Mouse (Mus musculus) myocyte (in vitro differentiated cells): Measurements from ENCODE around the gene Syt6. TPM values are rescaled to one million over a fixed set of nuclear protein-coding genes. Genes with fewer than 3 reads are reported as not detected.

Experiments
- H3K27me3 ChIP-seq: one replicate; pipeline ENCODE4 v1.6.1; 2011; ENCODE audit not compliant: control insufficient read depth, insufficient read depth, insufficient read length
- H3K36me3 ChIP-seq: one replicate; pipeline ENCODE4 v1.6.1; 2011; ENCODE audit not compliant: control insufficient read depth, insufficient read depth
- H3K4me2 ChIP-seq: one replicate; pipeline ENCODE4 v1.6.1; 2011; ENCODE audit warnings: low read depth, control low read depth
- H3K4me3 ChIP-seq: one replicate; pipeline ENCODE4 v1.5.1; 2011; ENCODE audit warnings: mild to moderate bottlenecking, control low read depth, moderate library complexity
- H3K79me2 ChIP-seq: one replicate; pipeline ENCODE4 v1.6.1; 2011; ENCODE audit not compliant: control insufficient read depth, insufficient read depth
- H3ac ChIP-seq: one replicate; pipeline ENCODE4 v1.6.1; 2011; ENCODE audit not compliant: control insufficient read depth, insufficient read length
- CEBPB ChIP-seq: IDR thresholded peaks from 2 replicates; pipeline ENCODE4 v1.6.1; 2011; ENCODE audit warnings: mild to moderate bottlenecking, moderate library complexity; ENCODE audit not compliant: poor library complexity, insufficient read depth, severe bottlenecking
- E2F4 ChIP-seq: IDR thresholded peaks from one replicate; pipeline ENCODE4 v1.6.1; 2011; ENCODE audit warnings: mild to moderate bottlenecking, control low read depth, moderate library complexity; ENCODE audit not compliant: insufficient read depth
- MAX ChIP-seq: IDR thresholded peaks from one replicate; pipeline ENCODE4 v1.6.1; 2011; ENCODE audit warnings: low read depth, mild to moderate bottlenecking, control low read depth
- MYOD1 ChIP-seq, 3 experiments: IDR thresholded peaks; one replicate each; pipeline ENCODE4 v1.6.1; 2011; ENCODE audit warnings: control low read depth in 2 of 3, low read depth in 2 of 3, mild to moderate bottlenecking in 2 of 3, moderate library complexity in 1 of 3; ENCODE audit not compliant: insufficient read length in 2 of 3, control insufficient read depth in 1 of 3
- MYOG ChIP-seq, 3 experiments: IDR thresholded peaks; one replicate each; pipeline ENCODE4 v1.6.1; 2011; ENCODE audit warnings: control low read depth in 2 of 3, low read depth in 2 of 3, mild to moderate bottlenecking in 2 of 3; ENCODE audit not compliant: insufficient read length in 2 of 3, control insufficient read depth in 1 of 3, insufficient read depth in 1 of 3
- POLR2A ChIP-seq: IDR thresholded peaks from one replicate; pipeline ENCODE4 v1.6.1; 2011; ENCODE audit warnings: low read depth, mild to moderate bottlenecking, control low read depth, moderate library complexity; ENCODE audit not compliant: insufficient read length
- POLR2AphosphoS2 ChIP-seq: IDR thresholded peaks from one replicate; pipeline ENCODE4 v1.6.1; 2011; ENCODE audit warnings: low read depth, control low read depth; ENCODE audit not compliant: insufficient read length
- REST ChIP-seq: IDR thresholded peaks from one replicate; pipeline ENCODE4 v1.6.1; 2011; ENCODE audit warnings: mild to moderate bottlenecking, control low read depth, moderate library complexity; ENCODE audit not compliant: insufficient read depth, insufficient read length
- SRF ChIP-seq: IDR thresholded peaks from one replicate; pipeline ENCODE4 v1.6.1; 2011; ENCODE audit warnings: low read depth; ENCODE audit not compliant: control insufficient read depth, insufficient read length
- TCF12 ChIP-seq: IDR thresholded peaks from one replicate; pipeline ENCODE4 v1.6.1; 2011; ENCODE audit warnings: mild to moderate bottlenecking, control low read depth; ENCODE audit not compliant: poor library complexity, insufficient read depth, severe bottlenecking
- TCF3 ChIP-seq: IDR thresholded peaks from one replicate; pipeline ENCODE4 v1.6.1; 2011; ENCODE audit warnings: low read depth, control low read depth; ENCODE audit not compliant: insufficient read length
- USF1 ChIP-seq: IDR thresholded peaks from one replicate; pipeline ENCODE4 v1.6.1; 2011; ENCODE audit warnings: low read depth, mild to moderate bottlenecking, control low read depth, moderate library complexity
- polyA plus RNA-seq: library from polyadenylated mRNA; unstranded; fragments of >200 nt; fragmentation: generic; extraction: Trizol; gene quantifications from one replicate; pipeline ENCODE4 v1.2.1, GENCODE M21; 2012; ENCODE audit warnings: missing spikeins

The Syt6 gene
- polyA plus RNA-seq, 1 experiment, result 0.07 TPM

DNA sequence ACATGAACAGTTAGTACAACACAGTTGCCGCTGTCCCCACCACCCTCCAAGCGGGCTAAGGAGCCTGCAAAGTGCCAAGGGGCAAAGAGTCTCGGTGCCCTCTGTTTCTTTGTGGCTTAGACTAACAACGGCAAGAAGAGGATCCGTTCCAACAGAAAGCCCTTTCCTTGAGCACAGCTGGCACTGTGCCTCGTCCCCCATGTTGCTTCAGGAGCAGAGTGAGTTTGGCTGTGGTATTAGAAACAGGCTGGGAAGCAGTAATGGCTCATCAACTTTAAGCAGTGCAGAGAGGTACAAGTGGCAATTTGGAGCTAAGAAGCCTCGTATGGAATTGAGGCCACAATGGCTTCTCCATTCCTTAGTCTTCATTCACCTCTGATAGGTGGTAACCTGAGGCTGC lies 35.9 kb upstream of the Syt6 start:
- H3K4me2 ChIP-seq, result no peak overlapping the region

DNA sequence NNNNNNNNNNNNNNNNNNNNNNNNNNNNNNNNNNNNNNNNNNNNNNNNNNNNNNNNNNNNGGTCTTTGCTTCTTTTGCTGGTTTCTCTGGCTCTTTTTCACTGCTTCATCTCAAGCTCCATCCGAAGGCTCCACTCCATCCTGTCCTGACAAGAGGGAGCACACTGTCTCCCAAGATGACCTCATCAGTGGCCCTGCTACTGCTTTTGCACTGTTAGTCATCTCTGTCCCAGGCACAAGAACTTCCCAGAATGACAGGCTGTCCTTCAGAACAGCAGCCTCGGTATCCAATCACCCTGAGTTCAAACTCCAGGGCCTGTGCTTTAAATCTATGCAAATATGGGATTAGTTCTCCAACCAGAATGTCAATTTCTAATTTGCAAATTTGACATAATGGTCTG lies 28.9 kb upstream of the Syt6 start:
- no peak for TF ChIP-seq POLR2AphosphoS2
- no peak for TF ChIP-seq REST
- TF ChIP-seq MYOD1 (IDR thresholded peaks at IDR 0.05; ENCODE audit: control insufficient read depth in 1 of 3, insufficient read length in 2 of 3, low read depth in 2 of 3), result no peak
- no peak for TF ChIP-seq TCF12
- no peak for TF ChIP-seq USF1
- TF ChIP-seq SRF, result no peak
- no peak for TF ChIP-seq MYOG (IDR thresholded peaks at IDR 0.05; ENCODE audit: control insufficient read depth in 1 of 3, insufficient read depth in 1 of 3, insufficient read length in 2 of 3, low read depth in 2 of 3)
- no peak for TF ChIP-seq CEBPB
- no peak for TF ChIP-seq MAX
- TF ChIP-seq TCF3, result no peak
- no peak for TF ChIP-seq E2F4
- no peak for TF ChIP-seq POLR2A
- H3ac ChIP-seq, result no peak overlapping the region
- no peaks in the 10 kb centered on the region for H3K36me3 ChIP-seq
- no peaks in the 10 kb centered on the region for H3K27me3 ChIP-seq
- H3K4me2 ChIP-seq, result no peak overlapping the region
- H3K4me3 ChIP-seq, result no peak overlapping the region
- H3K79me2 ChIP-seq, result no peaks in the 10 kb centered on the region

More for the DNA sequence above, 35.9 kb upstream of the Syt6 start:
- Histone ChIP-seq H3K27me3 (no peaks in the 10 kb centered on the region), H3K4me3 (no peak overlapping the region), H3ac (no peak overlapping the region), H3K79me2 (no peaks in the 10 kb centered on the region), H3K36me3 (no peaks in the 10 kb centered on the region)
- no peak for TF ChIP-seq REST
- no peak for TF ChIP-seq USF1
- no peak for TF ChIP-seq POLR2AphosphoS2
- TF ChIP-seq MYOG (IDR thresholded peaks at IDR 0.05; ENCODE audit: control insufficient read depth in 1 of 3, insufficient read depth in 1 of 3, insufficient read length in 2 of 3, low read depth in 2 of 3), result no peak
- no peak for TF ChIP-seq TCF3
- TF ChIP-seq E2F4, result no peak
- TF ChIP-seq MYOD1 (IDR thresholded peaks at IDR 0.05; ENCODE audit: control insufficient read depth in 1 of 3, insufficient read length in 2 of 3, low read depth in 2 of 3), result no peak
- TF ChIP-seq CEBPB, result no peak
- TF ChIP-seq TCF12, result no peak
- no peak for TF ChIP-seq MAX
- TF ChIP-seq SRF, result no peak
- no peak for TF ChIP-seq POLR2A

DNA sequence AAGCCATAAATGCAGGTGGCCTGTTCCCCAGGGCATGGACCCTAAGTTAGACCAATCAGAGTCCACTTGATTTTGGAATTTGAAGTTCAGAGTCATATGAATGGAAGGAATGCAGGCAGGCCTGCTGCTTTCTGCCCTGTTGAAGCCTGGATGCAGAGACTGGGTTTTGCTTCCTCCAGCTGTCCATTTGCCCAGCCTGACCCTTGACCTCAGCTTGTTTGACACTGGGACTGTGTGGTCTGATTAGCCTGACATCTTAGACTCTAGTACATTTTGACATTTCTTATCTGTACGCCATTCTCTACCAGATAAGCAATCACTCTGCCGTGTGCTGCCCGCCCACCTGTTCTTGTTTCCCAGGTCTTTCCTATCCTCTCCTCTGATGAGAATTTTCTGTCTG lies 28.4 kb upstream of the Syt6 start:
- no peak overlapping the region for H3K4me2 ChIP-seq
- no peaks in the 10 kb centered on the region for H3K27me3 ChIP-seq
- TF ChIP-seq MYOG (IDR thresholded peaks at IDR 0.05; ENCODE audit: control insufficient read depth in 1 of 3, insufficient read depth in 1 of 3, insufficient read length in 2 of 3, low read depth in 2 of 3), result no peak
- no peak for TF ChIP-seq TCF3
- TF ChIP-seq USF1, result no peak
- no peak for TF ChIP-seq CEBPB
- no peak for TF ChIP-seq REST
- TF ChIP-seq TCF12, result no peak
- TF ChIP-seq MAX, result no peak
- TF ChIP-seq POLR2AphosphoS2, result no peak
- TF ChIP-seq E2F4, result no peak
- no peak for TF ChIP-seq SRF
- no peak for TF ChIP-seq MYOD1 (IDR thresholded peaks at IDR 0.05; ENCODE audit: control insufficient read depth in 1 of 3, insufficient read length in 2 of 3, low read depth in 2 of 3)
- TF ChIP-seq POLR2A, result no peak
- no peaks in the 10 kb centered on the region for H3K36me3 ChIP-seq
- no peak overlapping the region for H3K4me3 ChIP-seq
- no peaks in the 10 kb centered on the region for H3K79me2 ChIP-seq
- H3ac ChIP-seq, result no peak overlapping the region

GRCm38 (mm10) chr3:103550236-103550635 lies 24.8 kb upstream of the Syt6 start:
- Histone ChIP-seq H3K4me2 (no peak overlapping the region), H3K79me2 (no peaks in the 10 kb centered on the region), H3K27me3 (peaks cover 4% of the 10 kb centered on the region), H3K36me3 (no peaks in the 10 kb centered on the region), H3K4me3 (no peak overlapping the region), H3ac (no peak overlapping the region)
- TF ChIP-seq TCF12, result no peak
- TF ChIP-seq TCF3, result no peak
- no peak for TF ChIP-seq POLR2A
- no peak for TF ChIP-seq CEBPB
- TF ChIP-seq REST, result no peak
- no peak for TF ChIP-seq POLR2AphosphoS2
- TF ChIP-seq MAX, result no peak
- TF ChIP-seq E2F4, result no peak
- TF ChIP-seq MYOG (IDR thresholded peaks at IDR 0.05; ENCODE audit: control insufficient read depth in 1 of 3, insufficient read depth in 1 of 3, insufficient read length in 2 of 3, low read depth in 2 of 3), result no peak
- TF ChIP-seq SRF, result no peak
- TF ChIP-seq MYOD1 (IDR thresholded peaks at IDR 0.05; ENCODE audit: control insufficient read depth in 1 of 3, insufficient read length in 2 of 3, low read depth in 2 of 3), result no peak
- TF ChIP-seq USF1, result no peak
